ENCODE assay signal across 13 mouse cellular contexts in genomic region chr9:114025182-114025581, GRCm38 (mm10). TPM values are rescaled to one million over a fixed set of nuclear protein-coding genes. Genes with fewer than 3 reads are reported as not detected.
DNase-seq lines count a peak whose midpoint lies in the region; ATAC-seq and TF ChIP-seq lines count a peak whose summit lies in the region.
"Had no signal": no experiment of that assay in that cellular context is flagged by ENCODE, and none has a peak within 500 bp of the region (broad histone marks: within the 10 kb centered on the region; RNA-seq: fewer than 3 reads in every experiment).

No protein-coding gene starts in this region.

- no peaks in the 10 kb centered on the region for H3K36me3 ChIP-seq in lung, embryonic 15.5 days
- no peaks in the 10 kb centered on the region for H3K36me3 ChIP-seq in forebrain, embryonic 12.5 days (replicated peaks)
- H3K36me3 ChIP-seq in limb, embryonic 13.5 days: no peaks in the 10 kb centered on the region
- no peaks in the 10 kb centered on the region for H3K36me3 ChIP-seq in heart, embryonic 12.5 days
- H3K36me3 ChIP-seq: G1E had no signal

- no peaks in the 10 kb centered on the region for H3K9me3 ChIP-seq in lung, embryonic 15.5 days
- H3K9me3 ChIP-seq in forebrain, embryonic 12.5 days: no peaks in the 10 kb centered on the region
- no peaks in the 10 kb centered on the region for H3K9me3 ChIP-seq in limb, embryonic 13.5 days
- no peaks in the 10 kb centered on the region for H3K9me3 ChIP-seq in heart, embryonic 12.5 days (replicated peaks)

- ATAC-seq in lung, embryonic 15.5 days (ENCODE audit: borderline replicate concordance, extremely low read depth, low FRiP score, low TSS enrichment): no peak
- no peak for ATAC-seq in forebrain, embryonic 12.5 days (ENCODE audit: low FRiP score)
- no peak for ATAC-seq in limb, embryonic 13.5 days (ENCODE audit: low FRiP score, low read depth)
- no peak for ATAC-seq in heart, embryonic 12.5 days (ENCODE audit: insufficient number of reproducible peaks, low FRiP score)

- H3K27ac ChIP-seq in lung, embryonic 15.5 days: no peak overlapping the region
- H3K27ac ChIP-seq in forebrain, embryonic 12.5 days: no peak overlapping the region
- no peak overlapping the region for H3K27ac ChIP-seq in limb, embryonic 13.5 days
- no peak overlapping the region for H3K27ac ChIP-seq in olfactory bulb, adult 2 months (ENCODE audit: insufficient read depth, low read depth, low read length)
- H3K27ac ChIP-seq in heart, embryonic 12.5 days (ENCODE audit: poor library complexity, severe bottlenecking): no peak overlapping the region

- 45% methylated on average over 9 of the region's 9 CpGs for WGBS in lung, embryonic 15.5 days
- 73% methylated on average over 9 of the region's 9 CpGs for WGBS in forebrain, embryonic 12.5 days
- WGBS in limb, embryonic 13.5 days: 20% methylated on average over 9 of the region's 9 CpGs
- WGBS in olfactory bulb, adult 2 months: 46% methylated on average over 9 of the region's 9 CpGs
- 56% methylated on average over 9 of the region's 9 CpGs for WGBS in heart, embryonic 12.5 days

- peaks cover 5% of the 10 kb centered on the region; the same call in 1 of the 2 replicates for H3K27me3 ChIP-seq in lung, embryonic 15.5 days
- H3K27me3 ChIP-seq in forebrain, embryonic 12.5 days: no peaks in the 10 kb centered on the region
- H3K27me3 ChIP-seq in limb, embryonic 13.5 days: peaks cover 60% of the 10 kb centered on the region
- H3K27me3 ChIP-seq in heart, embryonic 12.5 days (replicated peaks): 0 out of 2 replicates have a peak, but pooled peaks cover 3% of the 10 kb centered on the region

- TF ChIP-seq CTCF in olfactory bulb, adult 2 months (IDR thresholded peaks at IDR 0.05; ENCODE audit: insufficient read depth, low read depth, low read length): no peak

- no peak for TF ChIP-seq POLR2A in olfactory bulb, adult 2 months (IDR thresholded peaks at IDR 0.05; ENCODE audit: insufficient read depth, low read depth, low read length)

- H3K4me3 ChIP-seq in lung, embryonic 15.5 days: no peak overlapping the region
- peak overlapping the region; percentile 70; the same call in 1 of the 2 replicates for H3K4me3 ChIP-seq in forebrain, embryonic 12.5 days (replicated peaks)
- H3K4me3 ChIP-seq in limb, embryonic 13.5 days: peak overlapping the region; percentile 66
- H3K4me3 ChIP-seq in olfactory bulb, adult 2 months (ENCODE audit: insufficient read depth, low read depth, low read length): peak overlapping the region; percentile 14; the same call in 1 of the 2 replicates
- no peak overlapping the region for H3K4me3 ChIP-seq in heart, embryonic 12.5 days

- no peak overlapping the region for H3K9ac ChIP-seq in lung, embryonic 15.5 days
- H3K9ac ChIP-seq in forebrain, embryonic 12.5 days: no peak overlapping the region
- H3K9ac ChIP-seq in limb, embryonic 13.5 days: 0 out of 2 replicates have a peak overlapping the region, but pooled peaks have one; percentile 31
- H3K9ac ChIP-seq in heart, embryonic 12.5 days: no peak overlapping the region

- peak overlapping the region; percentile 97; the same call in 1 of the 2 replicates for H3K4me2 ChIP-seq in lung, embryonic 15.5 days
- H3K4me2 ChIP-seq in forebrain, embryonic 12.5 days: peak overlapping the region; percentile 69
- peak overlapping the region; percentile 92 for H3K4me2 ChIP-seq in limb, embryonic 13.5 days (replicated peaks)
- H3K4me2 ChIP-seq in heart, embryonic 12.5 days: no peak overlapping the region

- no peak for DNase-seq in lung, postnatal 14 days
- DNase-seq in cerebellum, adult 11-12 months: no peak
- DNase-seq: adrenal gland, adult 2 months; cerebellum, postnatal 36 days; gastrocnemius, postnatal 36 days; heart, postnatal 4 days; layer of hippocampus, adult 9-11 months had no signal

- peaks cover 4% of the 10 kb centered on the region; the same call in 1 of the 2 replicates for H3K4me1 ChIP-seq in lung, embryonic 15.5 days
- H3K4me1 ChIP-seq in forebrain, embryonic 12.5 days: peaks cover 14% of the 10 kb centered on the region
- peaks cover 14% of the 10 kb centered on the region for H3K4me1 ChIP-seq in limb, embryonic 13.5 days
- H3K4me1 ChIP-seq in olfactory bulb, adult 2 months (ENCODE audit: control insufficient read depth, insufficient read depth, low read length): peaks cover 10% of the 10 kb centered on the region
- H3K4me1 ChIP-seq in heart, embryonic 12.5 days (replicated peaks): peaks cover 9% of the 10 kb centered on the region; the same call in 1 of the 2 replicates

RNA-seq across cellular contexts. Expression of gene Fbxl2, which starts 20.8 kb away (rescaled TPM):
- polyA plus RNA-seq in lung, embryonic 15.5 days (2015; fragmentation: Nextera tagmentation; extraction: Ambion mirVana): 4.3 and 5.1 TPM in 2 replicates
- polyA plus RNA-seq in forebrain, embryonic 12.5 days (2016; fragmentation: Nextera tagmentation; extraction: Ambion mirVana): 9.2 and 10.7 TPM in 2 replicates
- 7.6 and 7.7 TPM in 2 replicates for polyA plus RNA-seq in limb, embryonic 13.5 days (2015; fragmentation: Nextera tagmentation; extraction: Ambion mirVana)
- polyA plus RNA-seq in olfactory bulb, adult 2 months (2012; ENCODE audit: insufficient read depth, insufficient read length, low replicate concordance, missing spikeins): not detected in 2 replicates
- 1.6 and 2.1 TPM in 2 replicates for polyA plus RNA-seq in heart, embryonic 12.5 days (2016; fragmentation: Nextera tagmentation; extraction: Ambion mirVana)

RNA-seq across cellular contexts. Expression of gene Susd5, which starts 31.8 kb away (rescaled TPM):
- polyA plus RNA-seq in lung, embryonic 15.5 days (2015; fragmentation: Nextera tagmentation; extraction: Ambion mirVana): 0.89 and 0.97 TPM in 2 replicates
- 0.32 and 0.51 TPM in 2 replicates for polyA plus RNA-seq in forebrain, embryonic 12.5 days (2016; fragmentation: Nextera tagmentation; extraction: Ambion mirVana)
- 29.7 and 32.1 TPM in 2 replicates for polyA plus RNA-seq in limb, embryonic 13.5 days (2015; fragmentation: Nextera tagmentation; extraction: Ambion mirVana)
- polyA plus RNA-seq in olfactory bulb, adult 2 months (2012; ENCODE audit: insufficient read depth, insufficient read length, low replicate concordance, missing spikeins): not detected in 2 replicates
- 0.08 and 0.18 TPM in 2 replicates for polyA plus RNA-seq in heart, embryonic 12.5 days (2016; fragmentation: Nextera tagmentation; extraction: Ambion mirVana)
- polyA plus RNA-seq: G1E had no signal

Comparison
In these comparisons a context has a peak if more than half of its experiments do, and no peak if none do; other contexts are left out.
1. H3K4me3 ChIP-seq: peak in forebrain, embryonic 12.5 days (single experiment), limb, embryonic 13.5 days (single experiment) and olfactory bulb, adult 2 months (single experiment); none in lung, embryonic 15.5 days (single experiment) and heart, embryonic 12.5 days (single experiment).
2. RNA of gene Susd5, which starts 31.8 kb away (polyA plus RNA-seq): 29.7 to 32.1 TPM in limb, embryonic 13.5 days; 0.89 to 0.97 TPM in lung, embryonic 15.5 days, 0.32 to 0.51 TPM in forebrain, embryonic 12.5 days, 0.08 to 0.18 TPM in heart, embryonic 12.5 days and not detected in olfactory bulb, adult 2 months; every median in the first group is over 10 times any median in the second.